Mouse (Mus musculus) embryo, embryonic 10.5 days (tissue): ENCODE results near the gene Olfr1491.

Source experiments
- DNase-seq: peaks from one replicate; pipeline ENCODE4 v3.0.0-alpha.2; 2015; ENCODE audit warnings: low spot score

Olfr1491 gene

GRCm38 (mm10) chr19:13696968-13697367 lies at the start of gene Olfr1491:
Gene Olfr1491 (plus strand): TSS chr19:13697268.
- no peak for DNase-seq

GRCm38 (mm10) chr19:13650791-13651190 lies 46.3 kb upstream of the Olfr1491 start, which contains the start of gene Olfr1490:
Gene Olfr1490 (plus strand): TSS chr19:13651091.
- no peak for DNase-seq

GRCm38 (mm10) chr19:13722978-13723377 lies 25.9 kb downstream of the Olfr1491 start, which contains the start of gene Olfr1493-ps1:
Gene Olfr1493-ps1 (plus strand): TSS chr19:13723278.
- DNase-seq: no peak

- DNase-seq: no peak
Observed at GRCm38 (mm10) chr19:13739428-13739827, 42.4 kb downstream of the Olfr1491 start, which contains the start of gene Olfr1494. Gene Olfr1494 (plus strand): TSS chr19:13739728.

GRCm38 (mm10) chr19:13749366-13749765 lies 52.3 kb downstream of the Olfr1491 start:
- DNase-seq: no peak
